Mouse (Mus musculus): ENCODE measurements at regions not wholly inside any gene's neighbourhood (a gene's known extent, or its start where the extent isn't known, plus 50 kb on each side); places are given as distances from the start of the nearest gene placed in this dataset.

DNA sequence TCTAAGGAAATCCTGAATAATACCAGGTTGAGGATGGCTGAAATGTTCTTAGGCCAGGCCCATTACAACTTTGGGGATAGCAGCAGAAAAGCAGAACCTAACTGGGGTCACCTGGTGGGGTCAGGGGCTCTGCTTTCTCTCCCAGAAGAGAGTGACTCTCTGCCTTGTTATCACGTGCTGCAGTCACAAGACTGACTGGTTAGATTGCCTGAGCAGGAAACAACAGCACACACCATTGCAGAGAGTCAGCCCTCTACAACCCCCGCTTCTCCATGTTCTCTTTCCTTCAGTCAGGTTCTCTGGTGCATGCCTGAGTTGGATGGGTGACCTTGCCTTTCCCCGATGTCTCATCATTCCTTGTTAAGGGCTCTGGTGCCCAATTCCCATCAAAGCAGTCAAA is 91.2 kb upstream of the Hsd17b12 start:
- DNase-seq = no peak

DNA sequence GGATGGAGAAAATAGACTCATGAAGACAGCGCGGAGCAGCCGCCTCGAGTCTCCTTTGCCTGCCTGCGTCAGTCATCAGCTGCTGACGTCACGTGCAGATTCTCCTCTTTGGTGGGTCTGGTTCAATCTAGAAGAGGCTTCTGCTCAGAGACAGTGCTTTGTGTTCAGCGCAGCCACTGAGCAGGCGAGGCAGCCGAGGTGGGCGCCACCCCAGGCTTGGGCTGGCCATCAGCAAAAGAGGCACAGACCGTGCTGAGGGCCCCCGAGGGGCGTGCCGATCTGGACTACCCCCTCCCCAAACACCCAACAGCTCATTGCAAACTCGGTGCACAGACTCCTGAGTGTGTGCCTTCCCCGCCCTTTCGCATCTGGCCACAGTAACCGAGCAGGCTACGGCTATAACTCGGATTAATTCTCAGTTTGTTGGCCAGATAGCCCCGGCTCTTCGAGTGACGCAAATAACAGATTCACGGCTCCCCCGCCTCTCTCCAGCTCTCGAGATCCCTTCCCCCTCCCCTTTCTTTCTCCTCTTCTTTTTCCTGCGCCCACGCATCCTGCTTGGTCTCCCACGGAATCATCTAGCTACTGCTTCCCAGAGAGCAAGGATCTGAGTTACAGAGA is 89.2 kb upstream of the Hsd17b12 start:
- DNase-seq = no peak

DNA sequence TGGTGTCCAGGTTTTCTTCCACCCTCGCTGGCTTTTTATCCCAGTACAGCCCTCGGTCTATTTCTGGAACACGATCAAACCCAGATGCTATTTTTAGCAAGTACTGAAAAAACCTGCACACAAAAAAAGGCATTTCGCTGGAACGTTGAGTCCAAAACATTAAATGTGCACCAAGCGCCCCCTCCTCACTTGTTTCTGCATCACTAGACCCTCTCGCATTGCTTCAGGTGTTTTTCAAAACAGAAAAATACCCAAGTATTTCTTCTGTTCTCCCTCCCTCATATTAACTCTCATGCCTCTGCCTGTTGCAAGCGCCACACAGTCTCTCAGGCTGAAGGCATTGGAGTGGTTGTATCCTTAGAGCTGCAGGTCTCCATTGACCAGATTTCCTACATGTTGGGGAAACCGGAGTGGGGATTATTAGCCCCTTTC is 88.4 kb upstream of the Hsd17b12 start:
- no peak for DNase-seq

DNA sequence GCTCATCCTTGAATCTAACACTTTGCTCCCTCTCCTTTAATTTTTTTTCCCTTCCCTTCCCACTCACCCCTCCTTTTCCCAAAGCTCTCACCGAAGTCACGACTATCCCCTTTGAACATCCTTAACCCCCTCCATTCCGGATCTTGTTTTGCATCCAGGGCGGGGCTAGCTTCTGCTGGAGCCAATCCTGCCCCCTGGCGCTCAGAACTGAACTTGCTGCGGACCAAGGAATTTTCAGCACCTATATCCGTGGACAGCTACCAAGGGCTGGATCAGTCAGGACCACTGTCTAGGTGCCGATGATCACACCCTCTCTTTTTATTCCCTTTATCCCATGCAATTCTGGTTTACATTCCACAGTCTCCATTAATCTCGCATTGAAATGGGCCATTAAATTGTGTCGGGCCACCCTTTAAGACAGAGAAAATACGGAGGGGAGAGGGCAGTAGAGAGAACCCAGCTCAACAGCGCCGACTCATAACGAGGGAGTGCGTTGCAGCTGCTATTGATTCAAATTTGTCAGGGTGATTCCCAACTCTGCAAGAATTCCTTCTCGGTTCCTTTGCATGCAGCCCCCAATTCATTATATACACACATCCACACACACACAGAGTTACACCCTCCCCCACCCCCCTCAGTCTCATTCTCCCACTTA is 87.7 kb upstream of the Hsd17b12 start:
- DNase-seq = peak; percentile 64

DNA sequence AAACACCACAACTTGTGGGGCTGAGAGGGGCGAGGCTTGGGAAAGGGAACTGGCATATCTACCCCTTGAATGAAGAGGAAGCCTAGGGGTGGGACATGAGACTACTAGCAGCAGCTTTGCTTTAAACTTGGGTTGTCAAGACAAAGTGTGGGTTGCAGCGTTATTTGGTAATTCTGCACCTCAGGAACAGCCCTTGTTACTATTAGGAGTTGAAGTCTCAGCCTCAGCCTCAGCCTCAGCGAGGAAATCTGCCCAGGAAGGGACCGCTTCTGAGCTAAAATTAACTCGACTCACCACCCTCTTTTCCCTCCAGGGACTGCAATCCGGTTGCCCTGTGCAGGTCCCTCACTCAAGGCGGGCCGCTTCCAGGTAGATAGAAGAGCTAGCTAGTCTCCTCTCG is 86.4 kb upstream of the Hsd17b12 start:
- DNase-seq = no peak

DNA sequence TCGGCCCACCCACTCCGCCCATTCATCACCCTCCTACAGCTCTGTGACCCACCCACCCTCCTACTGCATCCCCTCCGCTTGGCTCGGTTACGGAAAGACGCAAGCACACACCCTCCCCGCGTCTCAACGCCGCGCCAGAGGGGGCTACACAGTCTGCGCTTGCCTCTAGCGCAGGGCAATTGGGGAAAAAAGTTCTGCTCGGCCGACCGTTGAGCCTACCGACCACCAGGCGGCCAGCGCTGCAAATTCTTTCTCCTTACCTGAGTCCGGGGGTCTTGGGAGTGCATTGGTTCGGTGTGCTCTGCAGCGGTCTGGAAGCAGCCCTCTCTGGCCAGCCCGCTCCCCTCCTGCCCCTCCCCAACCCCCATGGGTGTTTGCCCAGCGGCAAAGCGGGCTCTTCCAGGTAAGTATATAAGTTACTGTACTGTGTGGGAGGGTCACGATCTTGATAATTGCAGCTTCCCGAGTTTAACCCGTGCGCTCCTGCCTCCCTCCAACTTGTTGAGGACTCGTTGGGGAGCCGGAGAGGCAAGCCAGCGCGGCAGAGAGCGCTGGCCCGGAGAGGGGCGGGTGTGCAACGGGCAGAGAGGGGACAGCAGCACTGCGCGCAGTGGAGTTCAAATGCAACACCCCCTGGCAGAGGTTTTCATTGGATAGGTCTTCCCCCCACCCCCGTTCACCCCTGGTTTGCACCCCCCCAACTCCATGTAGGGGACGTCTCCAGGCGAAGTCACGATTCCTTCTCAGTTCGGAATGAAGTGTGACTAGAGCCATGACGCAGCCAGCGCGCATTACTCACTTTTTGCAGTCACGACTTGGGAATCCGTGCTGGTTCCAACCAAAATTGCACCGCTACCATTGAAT is 85.5 kb upstream of the Hsd17b12 start:
- no peak for DNase-seq

DNA sequence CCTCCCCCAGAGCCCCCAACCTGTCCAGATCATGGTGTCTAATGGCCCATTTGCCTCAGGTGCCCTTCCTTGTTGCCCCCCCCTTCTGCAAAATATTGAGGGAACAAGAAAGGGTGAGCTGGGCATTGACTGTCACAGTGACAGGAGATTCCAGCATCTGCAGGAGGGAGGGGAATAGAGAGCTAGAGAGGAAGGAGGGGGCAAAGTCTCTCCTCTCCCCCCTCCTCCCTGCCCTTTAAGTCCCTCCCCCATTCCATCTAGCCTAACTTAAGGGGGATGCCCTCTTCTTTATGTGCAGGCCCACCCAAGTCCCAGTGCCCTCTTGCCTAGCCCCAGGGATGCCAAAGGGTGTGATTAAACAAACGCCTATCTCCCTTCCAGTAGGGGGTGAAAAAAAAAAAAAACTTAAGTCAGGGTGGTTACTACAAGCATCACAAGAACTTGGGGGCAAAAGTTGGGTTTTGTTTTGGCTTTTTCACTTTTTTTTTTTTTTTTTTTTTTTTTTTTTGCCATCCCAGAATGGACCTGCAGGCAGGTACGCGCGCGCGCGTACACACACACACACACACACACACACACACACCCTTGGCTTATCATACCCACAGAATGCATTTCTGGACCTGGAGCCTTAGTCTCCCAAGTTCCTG is 84.8 kb upstream of the Hsd17b12 start:
- no peak for DNase-seq

DNA sequence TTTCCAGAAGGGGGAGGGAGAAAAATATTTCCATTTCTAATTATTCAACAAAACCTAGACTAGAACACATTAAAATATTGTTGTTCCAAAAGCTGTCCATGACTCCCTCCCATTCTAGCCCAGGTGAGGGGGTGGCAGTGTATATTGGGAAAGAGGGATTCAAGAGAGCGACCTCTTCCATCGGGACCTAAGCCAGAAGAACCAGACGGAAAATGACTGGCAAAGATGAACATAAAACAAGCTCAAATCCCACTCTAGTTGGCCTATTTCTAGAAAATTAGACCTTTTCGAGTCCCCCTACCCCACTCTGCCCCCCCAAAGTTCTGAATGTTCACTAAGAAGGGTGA is 84.3 kb upstream of the Hsd17b12 start:
- DNase-seq = no peak

DNA sequence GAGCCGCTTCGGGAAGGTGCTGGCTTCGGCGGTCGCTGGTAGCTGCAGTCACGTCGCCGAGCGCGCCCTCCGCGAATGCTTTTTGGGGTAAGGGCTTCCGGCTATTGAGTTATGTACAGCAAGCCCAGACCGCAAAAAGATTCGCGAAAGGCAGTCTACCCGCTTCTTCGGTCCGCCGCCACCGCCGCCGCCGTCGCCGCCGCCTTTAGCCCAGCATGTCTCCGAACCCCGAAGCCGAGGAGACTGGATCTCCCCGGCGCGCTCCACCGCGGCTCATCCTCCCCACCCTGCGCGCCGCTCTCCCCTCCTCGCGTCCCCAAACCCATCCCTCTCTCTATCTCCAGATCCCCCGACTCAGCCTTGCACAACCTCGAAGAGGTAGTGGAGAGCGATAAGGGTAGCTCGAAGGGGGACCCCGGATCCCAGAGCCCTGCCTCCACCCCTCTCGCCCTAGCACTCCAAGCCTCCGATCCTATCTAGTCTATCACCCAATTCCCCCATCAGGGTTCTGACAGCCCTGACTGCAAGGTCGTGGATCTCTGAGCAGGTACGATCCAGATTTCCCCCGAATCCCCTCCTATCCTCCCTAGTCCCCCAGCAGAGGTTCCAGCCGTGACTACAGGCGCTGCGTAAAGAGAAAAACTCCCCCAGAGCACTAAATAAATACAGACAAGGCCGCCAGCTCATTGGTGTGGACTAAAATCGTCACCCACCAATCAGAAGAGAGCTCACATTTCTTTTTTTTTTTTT is 83.7 kb upstream of the Hsd17b12 start:
- no peak for DNase-seq

DNA sequence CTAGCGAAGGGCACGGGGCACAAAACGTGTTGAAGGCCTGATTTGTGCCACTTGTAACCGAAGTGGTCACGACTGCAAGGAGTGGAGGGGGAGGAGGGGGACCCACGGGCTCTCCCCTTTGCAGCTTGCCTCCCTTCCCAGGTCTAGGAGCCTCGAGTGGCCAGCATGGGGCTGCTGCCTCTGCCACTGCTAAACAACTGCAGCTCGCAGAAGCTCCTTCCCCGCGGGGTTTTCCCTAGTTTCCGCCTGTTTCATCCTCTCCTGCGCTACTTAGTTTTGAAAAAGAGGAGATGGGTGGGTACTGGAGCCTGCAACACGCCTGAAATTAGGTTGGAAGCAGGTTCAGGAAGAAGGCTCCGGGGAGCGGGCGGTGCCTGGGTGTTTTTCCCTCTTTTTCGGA is 82.6 kb upstream of the Hsd17b12 start:
- no peak for DNase-seq

DNA sequence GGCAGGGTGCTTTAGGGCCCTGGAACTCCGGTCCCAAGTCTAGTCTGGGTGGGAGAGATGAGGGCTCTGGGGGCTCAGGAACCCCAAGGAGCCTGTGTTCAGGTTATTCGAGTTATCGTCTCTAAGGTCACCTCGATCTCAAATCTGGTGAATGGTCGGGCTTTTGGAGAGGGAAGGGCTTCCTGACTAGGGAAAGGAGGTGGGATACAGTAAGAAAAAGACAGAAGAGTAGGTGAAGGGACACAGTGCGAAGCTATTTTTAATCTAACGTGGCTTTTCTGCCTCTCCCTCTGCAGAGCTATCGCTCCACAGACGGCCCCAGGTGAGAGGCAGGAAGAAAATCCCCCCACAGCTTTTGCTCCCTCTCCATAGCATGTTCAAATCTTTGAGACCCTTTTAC is 81.8 kb upstream of the Hsd17b12 start:
- no peak for DNase-seq

DNA sequence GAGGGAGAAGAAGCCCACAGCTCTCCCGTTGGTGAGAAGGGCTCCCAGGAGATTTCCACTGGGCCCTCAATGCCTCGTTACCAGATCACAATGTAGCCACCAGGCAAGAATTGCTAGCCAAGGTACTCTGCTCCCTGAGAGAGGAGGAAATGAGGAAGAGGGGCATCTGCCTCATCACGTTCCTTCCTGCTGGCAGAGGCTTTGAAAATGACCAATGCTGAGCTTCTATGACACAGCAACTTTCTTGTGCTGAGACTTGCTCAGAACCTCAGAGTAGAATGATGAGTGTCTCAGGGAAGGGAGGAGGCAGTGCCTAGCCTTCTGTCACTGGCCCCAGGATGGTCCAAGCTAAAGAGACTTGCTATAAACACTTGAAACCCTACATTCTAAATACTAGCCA is 78.7 kb upstream of the Hsd17b12 start:
- no peak for DNase-seq

DNA sequence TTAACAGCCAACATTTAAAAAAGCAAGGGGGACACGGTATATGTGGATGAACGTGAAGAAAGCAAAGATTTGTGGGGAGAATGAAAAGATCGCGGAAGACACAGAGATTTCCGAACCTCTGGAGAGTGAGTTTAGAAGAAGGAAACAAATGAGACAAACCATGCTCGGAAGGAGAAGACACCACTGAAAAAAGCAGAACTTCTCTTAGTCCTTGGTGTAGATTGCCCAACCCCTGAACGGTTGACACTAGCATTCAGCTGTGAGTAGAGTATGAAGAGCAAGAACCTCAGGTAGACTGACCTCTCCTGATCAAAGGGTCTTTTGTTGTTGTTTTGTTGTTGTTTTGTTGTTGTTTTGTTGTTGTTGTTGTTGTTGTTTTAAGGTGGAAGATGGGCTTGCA is 75.8 kb upstream of the Hsd17b12 start:
- no peak for DNase-seq

DNA sequence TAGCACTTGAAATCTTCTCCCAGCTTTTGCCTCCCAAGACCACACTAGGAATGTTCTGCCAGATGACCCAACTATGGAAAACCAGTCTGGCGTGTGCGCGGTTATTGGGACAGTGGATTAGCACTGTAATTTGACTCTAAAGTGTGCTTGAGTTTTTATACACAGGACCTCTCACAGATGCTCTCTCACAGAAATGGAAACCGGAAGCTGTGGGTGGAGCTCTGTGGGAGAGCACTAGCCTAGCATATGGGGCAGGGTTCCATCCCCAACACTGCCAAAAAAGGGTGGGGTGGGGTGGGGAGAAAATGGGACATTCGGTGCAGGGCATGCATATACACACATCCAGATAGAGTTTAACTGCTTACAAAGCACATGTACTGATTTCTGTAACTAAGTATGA is 61.7 kb upstream of the Hsd17b12 start:
- DNase-seq = no peak

DNA sequence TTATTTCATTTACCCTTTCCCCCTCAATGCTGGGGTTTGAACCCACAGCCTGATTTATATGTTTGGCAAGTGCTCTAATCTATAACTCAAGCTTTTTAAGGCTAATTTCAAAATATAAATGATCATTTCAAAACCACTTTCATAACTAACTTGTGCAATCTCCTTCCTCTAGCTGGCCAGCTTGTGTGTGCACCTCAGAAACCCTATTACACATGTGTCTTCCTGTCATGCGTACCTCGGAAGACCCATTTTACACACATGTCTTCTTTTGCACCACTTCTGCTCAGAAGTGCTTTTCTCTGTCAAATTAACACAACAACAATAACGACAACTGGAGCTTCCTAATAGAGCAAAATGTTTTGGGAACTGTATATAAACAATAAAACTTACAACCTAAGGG is 59.7 kb upstream of the Hsd17b12 start:
- no peak for DNase-seq

DNA sequence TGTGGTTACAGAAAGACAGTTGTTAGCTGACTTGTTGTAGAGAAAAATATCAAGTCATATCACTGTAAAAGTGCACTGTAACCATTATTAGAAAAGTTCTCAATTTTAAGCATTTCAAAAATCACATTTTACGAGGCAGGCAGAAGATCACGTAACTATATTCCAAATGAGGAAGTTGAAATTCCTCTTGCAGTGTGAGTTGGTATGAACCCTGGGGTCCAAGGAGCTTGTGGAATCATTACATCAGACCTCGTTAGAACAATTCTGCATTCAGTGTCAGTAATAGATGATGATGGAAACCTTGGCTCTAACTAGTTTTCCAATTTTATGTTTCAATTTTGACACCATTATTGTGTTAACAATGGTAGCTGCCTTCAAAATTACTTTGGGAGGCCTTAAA is 57.7 kb upstream of the Hsd17b12 start:
- no peak for DNase-seq

Measured in kidney, adult 11 months (tissue).